Mouse (Mus musculus): ENCODE measurements around the gene Ins2. TPM values are rescaled to one million over a fixed set of nuclear protein-coding genes. Genes with fewer than 3 reads are reported as not detected.

Ins2 gene
- polyA plus RNA-seq, 1 experiment from 2014 or later, result 236 TPM

DNA sequence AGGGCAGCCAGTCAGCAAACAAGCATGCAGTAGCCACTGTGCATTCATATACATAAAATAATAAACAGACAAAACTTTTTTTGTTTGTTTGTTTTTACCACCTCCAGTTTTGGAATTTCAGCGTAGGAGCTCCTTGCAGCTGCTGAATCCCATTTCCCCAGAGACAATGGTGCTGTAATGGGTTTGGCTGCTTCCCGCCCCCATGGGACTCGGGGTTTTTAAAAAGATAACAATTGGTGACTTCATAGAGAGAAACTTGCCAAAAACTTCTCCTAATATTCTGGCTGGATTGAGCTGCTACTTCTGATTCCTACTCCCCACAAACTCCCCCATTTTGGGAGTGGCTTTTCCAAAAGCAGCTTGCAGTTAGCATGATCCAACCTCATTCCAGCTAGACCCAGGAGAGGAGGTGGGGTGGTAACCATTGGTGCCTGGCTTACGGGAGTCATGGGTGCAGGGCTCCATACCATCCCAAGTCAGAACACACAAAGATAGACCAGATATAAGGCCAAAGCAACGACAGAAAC, 43.8 kb downstream of the Ins2 start:
- no peaks in the 10 kb centered on the region for H3K4me1 ChIP-seq (ENCODE audit: control insufficient read depth, insufficient read depth, low read length)

DNA sequence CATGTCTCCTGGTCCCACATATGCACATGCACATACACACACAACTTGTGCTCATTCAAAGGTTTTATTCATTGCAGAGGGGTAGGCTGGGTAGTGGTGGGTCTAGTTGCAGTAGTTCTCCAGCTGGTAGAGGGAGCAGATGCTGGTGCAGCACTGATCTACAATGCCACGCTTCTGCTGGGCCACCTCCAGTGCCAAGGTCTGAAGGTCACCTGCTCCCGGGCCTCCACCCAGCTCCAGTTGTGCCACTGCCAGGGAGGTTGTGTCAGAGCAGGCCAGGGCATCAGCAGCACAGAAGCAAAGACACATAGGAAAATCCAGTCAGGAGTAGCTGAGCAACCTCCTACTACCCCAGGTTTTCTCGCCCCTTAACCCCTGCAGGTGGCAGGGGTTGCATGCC, 64.6 kb downstream of the Ins2 start:
- H3K27me3 ChIP-seq (replicated peaks; ENCODE audit: control insufficient read depth, insufficient read depth, low read length), result no peaks in the 10 kb centered on the region
- ATAC-seq, result no peak

More for the DNA sequence above, 43.8 kb downstream of the Ins2 start:
- no peak overlapping the region for H3K27ac ChIP-seq (ENCODE audit: low read length)
- no peaks in the 10 kb centered on the region for H3K9me3 ChIP-seq (ENCODE audit: control insufficient read depth, low read length)
- no peak overlapping the region for H3K4me2 ChIP-seq (ENCODE audit: low read depth, low read length)
- no peak overlapping the region for H3K9ac ChIP-seq (ENCODE audit: low read depth, low read length)
- ATAC-seq, result no peak
- H3K36me3 ChIP-seq (ENCODE audit: control insufficient read depth, insufficient read depth, low read length), result no peaks in the 10 kb centered on the region
- 63% methylated on average over 5 of the region's 5 CpGs for WGBS
- no peaks in the 10 kb centered on the region for H3K27me3 ChIP-seq (replicated peaks; ENCODE audit: control insufficient read depth, insufficient read depth, low read length)
- no peak overlapping the region for H3K4me3 ChIP-seq (ENCODE audit: low read length)

DNA sequence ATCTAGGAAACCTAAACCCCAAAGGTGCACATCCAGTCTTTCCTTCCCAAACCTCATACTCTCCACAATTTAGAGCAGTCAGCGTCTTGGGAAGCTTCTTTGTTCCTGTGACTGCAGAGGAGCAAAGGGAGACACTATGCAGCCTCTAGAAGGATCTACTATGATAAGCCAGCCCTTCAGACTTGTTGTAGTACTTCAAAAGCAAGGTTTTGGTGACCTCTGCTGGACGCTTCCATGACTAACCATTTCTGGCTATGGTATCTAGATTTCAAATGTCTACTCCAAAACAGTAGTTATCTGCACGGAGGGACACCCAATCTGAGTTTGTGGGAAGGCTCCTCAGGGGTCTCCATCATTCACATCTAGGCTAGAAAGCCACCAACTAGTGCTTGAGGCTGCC, 67.5 kb downstream of the Ins2 start:
- 13% methylated on average over 3 of the region's 3 CpGs for WGBS
- ATAC-seq, result no peak

More for the DNA sequence above, 64.6 kb downstream of the Ins2 start:
- Histone ChIP-seq H3K9me3 (ENCODE audit: control insufficient read depth, low read length) (no peaks in the 10 kb centered on the region), H3K4me3 (ENCODE audit: low read length) (no peak overlapping the region), H3K36me3 (ENCODE audit: control insufficient read depth, insufficient read depth, low read length) (no peaks in the 10 kb centered on the region), H3K4me2 (ENCODE audit: low read depth, low read length) (no peak overlapping the region), H3K27ac (ENCODE audit: low read length) (no peak overlapping the region), H3K4me1 (ENCODE audit: control insufficient read depth, insufficient read depth, low read length) (no peaks in the 10 kb centered on the region), H3K9ac (ENCODE audit: low read depth, low read length) (no peak overlapping the region)
- 95% methylated on average over 3 of the region's 3 CpGs for WGBS

DNA sequence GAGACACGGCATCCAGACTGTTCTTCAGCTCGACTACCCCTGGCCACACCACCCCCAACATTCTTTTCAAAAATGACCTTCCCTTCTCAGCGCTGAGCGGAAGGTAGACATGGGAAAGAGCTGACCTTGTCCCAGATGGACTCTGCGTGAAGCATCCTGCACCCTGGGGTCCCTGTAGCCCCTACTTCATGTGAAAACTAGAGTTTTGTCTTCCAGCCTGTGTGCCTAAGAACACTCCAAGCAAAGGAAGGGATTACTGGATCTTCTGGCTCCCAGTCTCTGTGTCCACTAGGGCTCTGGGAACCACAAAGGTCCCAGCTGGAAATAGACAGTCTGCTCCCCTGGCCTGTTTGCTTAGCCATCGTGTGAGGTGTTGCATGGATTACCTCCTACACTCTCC, 68.0 kb downstream of the Ins2 start:
- H3K36me3 ChIP-seq (ENCODE audit: control insufficient read depth, insufficient read depth, low read length), result no peaks in the 10 kb centered on the region
- no peaks in the 10 kb centered on the region for H3K27me3 ChIP-seq (replicated peaks; ENCODE audit: control insufficient read depth, insufficient read depth, low read length)
- 71% methylated on average over 6 of the region's 6 CpGs for WGBS
- H3K4me3 ChIP-seq (ENCODE audit: low read length), result no peak overlapping the region
- H3K9ac ChIP-seq (ENCODE audit: low read depth, low read length), result 0 out of 2 replicates have a peak overlapping the region, but pooled peaks have one; percentile 35
- no peaks in the 10 kb centered on the region for H3K4me1 ChIP-seq (ENCODE audit: control insufficient read depth, insufficient read depth, low read length)
- H3K4me2 ChIP-seq (ENCODE audit: low read depth, low read length), result no peak overlapping the region
- H3K27ac ChIP-seq (ENCODE audit: low read length), result no peak overlapping the region
- H3K9me3 ChIP-seq (ENCODE audit: control insufficient read depth, low read length), result peaks cover 4% of the 10 kb centered on the region
- ATAC-seq, result no peak

More for the DNA sequence above, 67.5 kb downstream of the Ins2 start:
- Histone ChIP-seq H3K9me3 (ENCODE audit: control insufficient read depth, low read length) (no peaks in the 10 kb centered on the region), H3K36me3 (ENCODE audit: control insufficient read depth, insufficient read depth, low read length) (no peaks in the 10 kb centered on the region), H3K27ac (ENCODE audit: low read length) (no peak overlapping the region), H3K9ac (ENCODE audit: low read depth, low read length) (no peak overlapping the region), H3K4me2 (ENCODE audit: low read depth, low read length) (no peak overlapping the region), H3K4me1 (ENCODE audit: control insufficient read depth, insufficient read depth, low read length) (no peaks in the 10 kb centered on the region), H3K4me3 (ENCODE audit: low read length) (no peak overlapping the region), H3K27me3 (replicated peaks; ENCODE audit: control insufficient read depth, insufficient read depth, low read length) (no peaks in the 10 kb centered on the region)

DNA sequence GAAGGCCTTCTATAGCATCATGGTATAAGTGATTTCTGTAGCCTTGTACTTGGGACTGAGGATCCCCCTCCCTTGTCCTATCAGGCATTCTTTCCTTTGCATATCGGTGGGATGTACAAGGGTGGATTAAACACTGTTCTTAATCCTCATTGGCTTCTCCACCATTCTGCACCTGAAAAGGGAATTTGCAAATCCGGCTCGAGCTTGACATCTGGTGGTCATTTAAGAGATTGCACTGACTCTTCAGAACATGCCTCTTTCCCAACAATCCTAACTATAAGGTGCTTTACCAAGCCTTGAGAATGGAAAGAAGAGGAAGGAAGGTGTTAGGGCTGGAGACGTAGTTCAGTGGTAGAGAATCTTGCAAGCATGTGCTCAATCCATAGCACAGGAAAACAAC, 71.1 kb downstream of the Ins2 start:
- Histone ChIP-seq H3K4me1 (ENCODE audit: control insufficient read depth, insufficient read depth, low read length) (no peaks in the 10 kb centered on the region), H3K27me3 (replicated peaks; ENCODE audit: control insufficient read depth, insufficient read depth, low read length) (no peaks in the 10 kb centered on the region), H3K4me2 (ENCODE audit: low read depth, low read length) (no peak overlapping the region), H3K36me3 (ENCODE audit: control insufficient read depth, insufficient read depth, low read length) (no peaks in the 10 kb centered on the region), H3K9ac (ENCODE audit: low read depth, low read length) (no peak overlapping the region), H3K4me3 (ENCODE audit: low read length) (no peak overlapping the region), H3K27ac (ENCODE audit: low read length) (no peak overlapping the region), H3K9me3 (ENCODE audit: control insufficient read depth, low read length) (peaks cover 15% of the 10 kb centered on the region)
- 9% methylated on average over 4 of the region's 4 CpGs for WGBS
- ATAC-seq, result no peak

DNA sequence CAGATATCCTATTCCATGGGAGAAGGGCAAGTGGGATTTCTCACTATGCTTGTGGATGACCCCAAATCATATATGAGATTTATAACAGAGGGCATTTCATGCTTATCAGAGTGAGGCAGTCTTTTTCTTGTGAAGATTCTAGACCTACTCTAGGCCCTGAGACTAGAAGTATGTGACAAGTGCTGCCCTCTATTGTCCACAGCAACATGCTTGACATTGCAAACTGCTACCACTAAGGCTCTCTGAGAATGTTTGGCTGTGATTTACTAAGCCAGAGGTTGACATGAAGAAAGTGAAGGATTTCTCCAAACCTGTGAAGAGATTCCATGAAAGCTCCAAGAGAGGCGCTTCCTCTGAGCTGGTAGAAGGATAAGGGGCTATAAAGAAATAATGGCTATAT, 72.1 kb downstream of the Ins2 start:
- no peak for ATAC-seq
- H3K27ac ChIP-seq (ENCODE audit: low read length), result no peak overlapping the region
- no peak overlapping the region for H3K9ac ChIP-seq (ENCODE audit: low read depth, low read length)
- H3K27me3 ChIP-seq (replicated peaks; ENCODE audit: control insufficient read depth, insufficient read depth, low read length), result peaks cover 3% of the 10 kb centered on the region
- no peak overlapping the region for H3K4me2 ChIP-seq (ENCODE audit: low read depth, low read length)
- H3K9me3 ChIP-seq (ENCODE audit: control insufficient read depth, low read length), result peaks cover 15% of the 10 kb centered on the region
- H3K36me3 ChIP-seq (ENCODE audit: control insufficient read depth, insufficient read depth, low read length), result no peaks in the 10 kb centered on the region
- WGBS, result 91% methylated on average over 1 of the region's 1 CpGs
- H3K4me1 ChIP-seq (ENCODE audit: control insufficient read depth, insufficient read depth, low read length), result no peaks in the 10 kb centered on the region
- no peak overlapping the region for H3K4me3 ChIP-seq (ENCODE audit: low read length)

DNA sequence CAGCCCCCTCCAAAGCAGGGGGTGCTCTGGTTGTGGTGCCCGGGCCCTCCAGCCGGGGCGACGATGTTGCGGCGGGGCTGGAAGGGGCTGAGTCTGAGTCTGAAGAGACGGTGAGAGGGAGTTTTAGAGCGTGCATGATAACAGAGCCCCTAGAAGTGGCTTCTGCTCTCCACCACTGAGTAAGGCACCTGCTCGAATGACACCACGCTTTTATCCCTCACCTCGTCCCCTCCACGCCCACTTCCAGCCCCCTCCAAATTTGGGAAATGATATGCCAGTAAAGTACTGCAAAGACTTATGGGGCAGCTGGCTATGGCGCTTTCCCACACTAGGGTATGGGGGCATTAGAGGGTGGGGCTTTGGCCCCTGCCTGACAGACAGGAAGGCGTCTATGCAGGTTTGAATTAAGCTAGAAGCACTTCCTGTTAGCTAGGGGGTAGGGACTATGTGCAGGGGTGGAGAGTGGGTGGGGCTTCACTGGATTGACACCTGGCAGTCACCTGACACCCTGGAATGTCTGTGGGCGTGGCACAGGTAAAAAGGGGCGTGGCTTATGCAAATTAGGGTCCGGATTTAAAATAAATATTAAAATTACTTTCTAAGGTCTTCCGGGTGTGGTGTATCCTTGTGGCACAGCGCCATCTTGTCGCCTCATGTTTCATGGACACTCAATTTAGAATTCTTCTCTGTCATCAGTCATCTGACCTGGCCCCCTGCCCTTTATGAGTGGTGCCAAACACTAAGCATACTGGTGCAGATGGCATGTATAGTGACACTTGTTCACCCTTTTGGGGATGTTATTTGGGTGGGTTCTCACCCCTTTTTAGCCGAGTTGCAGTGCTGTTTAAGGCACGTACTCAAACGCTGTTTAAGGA, 73.2 kb downstream of the Ins2 start, which contains the start of gene Gm49394:
TSS of gene Gm49394 (minus strand) at position 192 of the 875 bp plus-strand sequence.
- peaks cover 12% of the 10 kb centered on the region for H3K27me3 ChIP-seq (replicated peaks; ENCODE audit: control insufficient read depth, insufficient read depth, low read length)
- H3K36me3 ChIP-seq (ENCODE audit: control insufficient read depth, insufficient read depth, low read length), result no peaks in the 10 kb centered on the region
- H3K9me3 ChIP-seq (ENCODE audit: control insufficient read depth, low read length), result peaks cover 15% of the 10 kb centered on the region
- H3K27ac ChIP-seq (ENCODE audit: low read length), result 0 out of 2 replicates have a peak within 1 kb of the TSS, but pooled peaks have one; percentile 17
- ATAC-seq, result peak; percentile 79
- no peak within 1 kb of the TSS for H3K4me2 ChIP-seq (ENCODE audit: low read depth, low read length)
- no peaks in the 10 kb centered on the region for H3K4me1 ChIP-seq (ENCODE audit: control insufficient read depth, insufficient read depth, low read length)
- H3K9ac ChIP-seq (ENCODE audit: low read depth, low read length), result no peak within 1 kb of the TSS
- no peak within 1 kb of the TSS for H3K4me3 ChIP-seq (ENCODE audit: low read length)
- 79% methylated on average over 23 of the region's 23 CpGs for WGBS

DNA sequence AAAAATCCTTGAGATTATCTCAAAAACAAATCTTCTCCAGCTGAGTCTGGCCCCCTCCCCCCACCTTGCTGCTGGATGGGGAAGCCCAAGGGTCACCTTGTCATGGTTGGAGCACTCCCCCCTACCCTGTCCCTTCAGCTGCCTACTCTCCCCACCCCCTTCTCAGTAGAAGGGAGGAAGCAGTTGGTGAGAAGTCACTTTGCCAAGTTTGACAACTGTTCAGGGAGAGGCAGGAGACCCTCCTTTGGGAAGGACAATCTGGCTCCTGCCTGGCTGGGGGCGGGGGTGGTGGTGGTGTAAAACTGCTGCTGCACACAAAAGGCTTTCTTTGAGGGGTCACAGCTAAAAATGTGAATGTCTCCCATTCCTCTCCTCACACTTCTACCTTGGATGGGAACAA, 74.9 kb downstream of the Ins2 start:
- Histone ChIP-seq H3K27ac (ENCODE audit: low read length) (no peak overlapping the region; the same call in 1 of the 2 replicates), H3K9me3 (ENCODE audit: control insufficient read depth, low read length) (peaks cover 15% of the 10 kb centered on the region), H3K9ac (ENCODE audit: low read depth, low read length) (no peak overlapping the region), H3K4me3 (ENCODE audit: low read length) (no peak overlapping the region), H3K4me1 (ENCODE audit: control insufficient read depth, insufficient read depth, low read length) (0 out of 2 replicates have a peak, but pooled peaks cover 3% of the 10 kb centered on the region), H3K27me3 (replicated peaks; ENCODE audit: control insufficient read depth, insufficient read depth, low read length) (peaks cover 25% of the 10 kb centered on the region), H3K36me3 (ENCODE audit: control insufficient read depth, insufficient read depth, low read length) (no peaks in the 10 kb centered on the region), H3K4me2 (ENCODE audit: low read depth, low read length) (no peak overlapping the region; the same call in 1 of the 2 replicates)
- ATAC-seq, result no peak
- 91% methylated on average over 1 of the region's 1 CpGs for WGBS

DNA sequence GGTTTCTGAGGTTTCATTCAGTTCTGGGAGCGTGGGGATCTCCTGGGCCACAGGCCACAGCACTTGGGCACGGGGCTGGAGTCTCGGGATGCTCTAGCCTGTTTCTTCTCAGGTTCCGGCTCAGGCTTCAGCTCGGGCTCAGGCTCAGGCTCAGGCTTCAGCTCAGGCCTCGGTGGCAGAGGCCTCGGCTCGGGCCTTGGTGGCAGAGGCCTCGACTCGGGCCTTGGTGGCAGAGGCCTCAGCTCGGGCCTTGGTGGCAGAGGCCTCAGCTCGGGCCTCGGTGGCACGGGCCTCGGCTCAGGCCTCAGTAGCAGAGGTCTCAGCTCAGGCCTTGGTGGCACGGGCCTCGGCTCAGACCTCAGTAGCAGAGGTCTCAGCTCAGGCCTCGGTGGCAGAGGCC, 75.7 kb downstream of the Ins2 start:
- H3K9me3 ChIP-seq (ENCODE audit: control insufficient read depth, low read length), result peaks cover 15% of the 10 kb centered on the region
- H3K27me3 ChIP-seq (replicated peaks; ENCODE audit: control insufficient read depth, insufficient read depth, low read length), result peaks cover 32% of the 10 kb centered on the region
- H3K27ac ChIP-seq (ENCODE audit: low read length), result peak overlapping the region; percentile 49; the same call in 1 of the 2 replicates
- no peaks in the 10 kb centered on the region for H3K36me3 ChIP-seq (ENCODE audit: control insufficient read depth, insufficient read depth, low read length)
- no peak overlapping the region for H3K4me3 ChIP-seq (ENCODE audit: low read length)
- H3K4me2 ChIP-seq (ENCODE audit: low read depth, low read length), result no peak overlapping the region
- H3K4me1 ChIP-seq (ENCODE audit: control insufficient read depth, insufficient read depth, low read length), result 0 out of 2 replicates have a peak, but pooled peaks cover 3% of the 10 kb centered on the region
- no peak overlapping the region for H3K9ac ChIP-seq (ENCODE audit: low read depth, low read length)
- no peak for ATAC-seq
- WGBS, result 95% methylated on average over 18 of the region's 18 CpGs

Measured in intestine, embryonic 16.5 days (tissue).